Mouse (Mus musculus): Measurements from ENCODE around the gene Plekhb1.

DNA sequence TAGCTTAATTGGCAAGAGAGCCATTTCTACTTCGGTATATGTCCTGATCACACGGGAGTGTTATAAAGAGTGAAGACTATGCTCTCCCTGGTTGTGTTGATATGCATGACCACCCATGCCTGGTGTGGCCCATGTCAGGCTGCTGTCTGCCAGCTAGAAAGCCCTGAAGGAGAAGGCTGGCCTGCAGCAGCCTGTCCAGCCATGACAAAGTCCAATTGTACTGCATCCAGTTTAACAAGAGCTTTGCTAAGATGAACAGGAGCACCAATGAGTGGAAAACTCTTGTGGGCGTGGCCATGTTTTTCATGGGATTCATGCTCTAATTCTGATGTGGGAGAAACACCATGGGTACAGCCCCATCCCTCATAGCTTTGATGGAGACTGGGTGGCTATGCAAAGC, 37.7 kb downstream of the Plekhb1 start:
- TF ChIP-seq POU5F1 (IDR thresholded peaks at IDR 0.05; ENCODE audit: borderline replicate concordance, low read length) (no peak), CTCF (conservative IDR thresholded peaks at IDR 0.05; ENCODE audit: low read length) (no peak)

All from E14TG2a.4 (cell line).